Mouse (Mus musculus): ENCODE measurements around the gene Itga7. TPM values are rescaled to one million over a fixed set of nuclear protein-coding genes. Genes with fewer than 3 reads are reported as not detected.

Gene Itga7
- polyA plus RNA-seq, 1 experiment = 16.9 TPM

- no peaks in the 10 kb centered on the region for H3K4me1 ChIP-seq (ENCODE audit: control insufficient read depth, insufficient read depth, low read length)
- H3K27ac ChIP-seq (ENCODE audit: insufficient read depth, low read length) = no peak overlapping the region
- no peak for TF ChIP-seq POLR2A (IDR thresholded peaks at IDR 0.05; ENCODE audit: low read depth, low read length)
- no peak for TF ChIP-seq CTCF (IDR thresholded peaks at IDR 0.05; ENCODE audit: borderline replicate concordance, insufficient read depth, low read length)
- no peak overlapping the region for H3K4me3 ChIP-seq (ENCODE audit: insufficient read depth, low read length)
These were observed 63.0 kb downstream of the Itga7 start for GRCm38 (mm10) chr10:128996523-128997040.

GRCm38 (mm10) chr10:129004032-129004920 is 70.7 kb downstream of the Itga7 start:
- no peaks in the 10 kb centered on the region for H3K4me1 ChIP-seq (ENCODE audit: control insufficient read depth, insufficient read depth, low read length)
- H3K4me3 ChIP-seq (ENCODE audit: insufficient read depth, low read length) = no peak overlapping the region
- TF ChIP-seq POLR2A (IDR thresholded peaks at IDR 0.05; ENCODE audit: low read depth, low read length) = no peak
- TF ChIP-seq CTCF (IDR thresholded peaks at IDR 0.05; ENCODE audit: borderline replicate concordance, insufficient read depth, low read length) = no peak
- no peak overlapping the region for H3K27ac ChIP-seq (ENCODE audit: insufficient read depth, low read length)

Other genes starting within 250 kb of the Itga7 start
- gene Rab5b, start 237.6 kb upstream of the Itga7 start, polyA plus RNA-seq (2011; ENCODE audit: insufficient read length, low read depth, missing spikeins) = 88.8 and 96.7 TPM in 2 replicates
- gene Pmel, start 229.6 kb upstream of the Itga7 start, polyA plus RNA-seq (2011; ENCODE audit: insufficient read length, low read depth, missing spikeins) = 0.68 and 0.87 TPM in 2 replicates
- gene Cdk2, start 228.8 kb upstream of the Itga7 start, polyA plus RNA-seq (2011; ENCODE audit: insufficient read length, low read depth, missing spikeins) = 49.3 and 66.6 TPM in 2 replicates
- gene Dgka, start 189.0 kb upstream of the Itga7 start, polyA plus RNA-seq (2011; ENCODE audit: insufficient read length, low read depth, missing spikeins) = 14.6 and 19.0 TPM in 2 replicates
- 29.5 and 38.2 TPM in 2 replicates for gene Pym1, start 185.9 kb upstream of the Itga7 start, polyA plus RNA-seq (2011; ENCODE audit: insufficient read length, low read depth, missing spikeins)
- 43.6 and 54.0 TPM in 2 replicates for gene Mmp19, start 142.9 kb upstream of the Itga7 start, polyA plus RNA-seq (2011; ENCODE audit: insufficient read length, low read depth, missing spikeins)
- gene Dnajc14, start 129.8 kb upstream of the Itga7 start, polyA plus RNA-seq (2011; ENCODE audit: insufficient read length, low read depth, missing spikeins) = 55.5 and 59.0 TPM in 2 replicates
- 34.4 and 44.8 TPM in 2 replicates for gene Tmem198b, start 129.4 kb upstream of the Itga7 start, polyA plus RNA-seq (2011; ENCODE audit: insufficient read length, low read depth, missing spikeins)
- gene Sarnp, start 116.5 kb upstream of the Itga7 start, polyA plus RNA-seq (2011; ENCODE audit: insufficient read length, low read depth, missing spikeins) = 106 and 112 TPM in 2 replicates
- gene Ormdl2, start 112.2 kb upstream of the Itga7 start, polyA plus RNA-seq (2011; ENCODE audit: insufficient read length, low read depth, missing spikeins) = 30.4 and 31.2 TPM in 2 replicates
- 16.3 and 19.4 TPM in 2 replicates for gene Gdf11, start 42.1 kb upstream of the Itga7 start, polyA plus RNA-seq (2011; ENCODE audit: insufficient read length, low read depth, missing spikeins)
- 686 and 779 TPM in 2 replicates for gene Cd63, start 32.8 kb upstream of the Itga7 start, polyA plus RNA-seq (2011; ENCODE audit: insufficient read length, low read depth, missing spikeins)
- gene Rdh5, start 10.9 kb upstream of the Itga7 start, polyA plus RNA-seq (2011; ENCODE audit: insufficient read length, low read depth, missing spikeins) = 5.5 and 7.7 TPM in 2 replicates
- 80.5 and 91.4 TPM in 2 replicates for gene Bloc1s1, start 9.8 kb upstream of the Itga7 start, polyA plus RNA-seq (2011; ENCODE audit: insufficient read length, low read depth, missing spikeins)
- gene Mettl7b, start 27.2 kb downstream of the Itga7 start, polyA plus RNA-seq (2011; ENCODE audit: insufficient read length, low read depth, missing spikeins) = not detected in 2 replicates
- not detected in 2 replicates for gene Olfr9, start 55.6 kb downstream of the Itga7 start, polyA plus RNA-seq (2011; ENCODE audit: insufficient read length, low read depth, missing spikeins)
- gene Olfr763, start 77.0 kb downstream of the Itga7 start, polyA plus RNA-seq (2011; ENCODE audit: insufficient read length, low read depth, missing spikeins) = not detected in 2 replicates
- gene Olfr764-ps1, start 106.1 kb downstream of the Itga7 start, polyA plus RNA-seq (2011; ENCODE audit: insufficient read length, low read depth, missing spikeins) = not detected in 2 replicates
- not detected in 2 replicates for gene Olfr765, start 116.2 kb downstream of the Itga7 start, polyA plus RNA-seq (2011; ENCODE audit: insufficient read length, low read depth, missing spikeins)
- not detected in 2 replicates for gene Olfr766-ps1, start 135.2 kb downstream of the Itga7 start, polyA plus RNA-seq (2011; ENCODE audit: insufficient read length, low read depth, missing spikeins)
- gene Olfr767, start 149.1 kb downstream of the Itga7 start, polyA plus RNA-seq (2011; ENCODE audit: insufficient read length, low read depth, missing spikeins) = not detected in 2 replicates
- gene Olfr768, start 165.6 kb downstream of the Itga7 start, polyA plus RNA-seq (2011; ENCODE audit: insufficient read length, low read depth, missing spikeins) = not detected in 2 replicates
- gene Olfr769, start 184.0 kb downstream of the Itga7 start, polyA plus RNA-seq (2011; ENCODE audit: insufficient read length, low read depth, missing spikeins) = not detected in 2 replicates
- not detected in 2 replicates for gene Olfr770, start 205.2 kb downstream of the Itga7 start, polyA plus RNA-seq (2011; ENCODE audit: insufficient read length, low read depth, missing spikeins)
- gene Olfr771, start 230.9 kb downstream of the Itga7 start, polyA plus RNA-seq (2011; ENCODE audit: insufficient read length, low read depth, missing spikeins) = not detected in 2 replicates
- gene Olfr772, start 244.1 kb downstream of the Itga7 start, polyA plus RNA-seq (2011; ENCODE audit: insufficient read length, low read depth, missing spikeins) = not detected in 2 replicates